7 mouse cellular contexts compared by ENCODE assay signal in genomic region chr16:35541661-35542420, GRCm38 (mm10). TPM values are rescaled to one million over a fixed set of nuclear protein-coding genes. Genes with fewer than 3 reads are reported as not detected.
A peak's percentile ranks its signal among the peaks of the same experiment; 100 is the strongest.
DNase-seq lines count a peak whose midpoint lies in the region; ATAC-seq lines count a peak whose summit lies in the region.

No protein-coding gene starts in this region.

- peak; percentile 66; the same call in 1 of the 2 replicates for ATAC-seq in lung, embryonic 16.5 days (ENCODE audit: low read depth)
- ATAC-seq in forebrain, embryonic 16.5 days = peak; percentile 49
- peak; percentile 50 for ATAC-seq in midbrain, embryonic 16.5 days

- H3K4me2 ChIP-seq in lung, embryonic 16.5 days (ENCODE audit: low read depth, low read length) = peak overlapping the region; percentile 97
- peak overlapping the region; percentile 94 for H3K4me2 ChIP-seq in forebrain, embryonic 16.5 days (ENCODE audit: low read length)
- H3K4me2 ChIP-seq in midbrain, embryonic 16.5 days (ENCODE audit: low read length) = peak overlapping the region; percentile 94

- DNase-seq in lung, postnatal 14 days = no peak
- peak; percentile 54 to 55 for DNase-seq in cerebellum, postnatal 14 days
- DNase-seq in kidney, postnatal 14 days = peak; percentile 26
- DNase-seq in c-Kit-positive CD71-positive TER-119-positive erythroid progenitor cells, embryonic 14.5 days (ENCODE audit: low spot score) = no peak

- no peak overlapping the region for H3K27ac ChIP-seq in lung, embryonic 16.5 days (ENCODE audit: low read length)
- peak overlapping the region; percentile 76 for H3K27ac ChIP-seq in forebrain, embryonic 16.5 days (ENCODE audit: low read length)
- peak overlapping the region; percentile 70 for H3K27ac ChIP-seq in midbrain, embryonic 16.5 days (ENCODE audit: low read length)

- H3K4me1 ChIP-seq in lung, embryonic 16.5 days (replicated peaks; ENCODE audit: control insufficient read depth, insufficient read depth, low read length) = peaks cover 17% of the 10 kb centered on the region; the same call in 1 of the 2 replicates
- peaks cover 26% of the 10 kb centered on the region for H3K4me1 ChIP-seq in forebrain, embryonic 16.5 days (replicated peaks; ENCODE audit: control insufficient read depth, insufficient read depth, low read length)
- peaks cover 7% of the 10 kb centered on the region; the same call in 1 of the 2 replicates for H3K4me1 ChIP-seq in midbrain, embryonic 16.5 days (ENCODE audit: control insufficient read depth, insufficient read depth, low read length)

- WGBS in lung, embryonic 16.5 days = under 1% methylated on average over 52 of the region's 54 CpGs
- WGBS in forebrain, embryonic 16.5 days = under 1% methylated on average over 53 of the region's 54 CpGs
- WGBS in midbrain, embryonic 16.5 days = under 1% methylated on average over 49 of the region's 54 CpGs

- H3K9me3 ChIP-seq in lung, embryonic 16.5 days (ENCODE audit: control insufficient read depth, low read length) = no peaks in the 10 kb centered on the region
- H3K9me3 ChIP-seq in forebrain, embryonic 16.5 days (ENCODE audit: control insufficient read depth, low read length) = no peaks in the 10 kb centered on the region
- H3K9me3 ChIP-seq in midbrain, embryonic 16.5 days (replicated peaks; ENCODE audit: control insufficient read depth, low read length, poor library complexity, severe bottlenecking) = no peaks in the 10 kb centered on the region

- H3K4me3 ChIP-seq in lung, embryonic 16.5 days (ENCODE audit: low read length) = peak overlapping the region; percentile 59
- H3K4me3 ChIP-seq in forebrain, embryonic 16.5 days (replicated peaks; ENCODE audit: low read length) = peak overlapping the region; percentile 83
- peak overlapping the region; percentile 82 for H3K4me3 ChIP-seq in midbrain, embryonic 16.5 days (ENCODE audit: low read depth, low read length)

- H3K36me3 ChIP-seq in lung, embryonic 16.5 days (ENCODE audit: control insufficient read depth, insufficient read depth, low read length) = no peaks in the 10 kb centered on the region
- H3K36me3 ChIP-seq in forebrain, embryonic 16.5 days (ENCODE audit: control insufficient read depth, insufficient read depth) = no peaks in the 10 kb centered on the region
- no peaks in the 10 kb centered on the region; the same call in 1 of the 2 replicates for H3K36me3 ChIP-seq in midbrain, embryonic 16.5 days (ENCODE audit: control insufficient read depth, insufficient read depth, low read length)

- H3K27me3 ChIP-seq in lung, embryonic 16.5 days (ENCODE audit: control insufficient read depth, insufficient read depth, low read depth, low read length) = peaks cover 56% of the 10 kb centered on the region
- no peaks in the 10 kb centered on the region for H3K27me3 ChIP-seq in forebrain, embryonic 16.5 days (replicated peaks; ENCODE audit: control insufficient read depth, insufficient read depth, low read length)
- H3K27me3 ChIP-seq in midbrain, embryonic 16.5 days (ENCODE audit: control insufficient read depth, insufficient read depth, low read depth, low read length) = peaks cover 5% of the 10 kb centered on the region

- peak overlapping the region; percentile 65 for H3K9ac ChIP-seq in lung, embryonic 16.5 days (ENCODE audit: low read length)
- H3K9ac ChIP-seq in forebrain, embryonic 16.5 days (replicated peaks; ENCODE audit: low read depth, low read length) = peak overlapping the region; percentile 91
- H3K9ac ChIP-seq in midbrain, embryonic 16.5 days (ENCODE audit: low read depth, low read length) = peak overlapping the region; percentile 85

RNA-seq across cellular contexts. Expression of gene Sema5b, which starts 0.9 kb away (rescaled TPM):
- 2.4 and 3.1 TPM in 2 replicates for polyA plus RNA-seq in lung, embryonic 16.5 days (2015; fragmentation: Nextera tagmentation; extraction: Ambion mirVana)
- polyA plus RNA-seq in forebrain, embryonic 16.5 days (2015; fragmentation: Nextera tagmentation; extraction: Ambion mirVana) = 22.3 and 30.1 TPM in 2 replicates
- polyA plus RNA-seq in midbrain, embryonic 16.5 days (2015; fragmentation: Nextera tagmentation; extraction: Ambion mirVana) = 17.5 and 18.0 TPM in 2 replicates

RNA-seq across cellular contexts. Expression of gene Pdia5, which starts 51.2 kb away (rescaled TPM):
- 39.0 and 40.3 TPM in 2 replicates for polyA plus RNA-seq in lung, embryonic 16.5 days (2015; fragmentation: Nextera tagmentation; extraction: Ambion mirVana)
- 9.8 and 10.4 TPM in 2 replicates for polyA plus RNA-seq in forebrain, embryonic 16.5 days (2015; fragmentation: Nextera tagmentation; extraction: Ambion mirVana)
- 12.0 and 14.4 TPM in 2 replicates for polyA plus RNA-seq in midbrain, embryonic 16.5 days (2015; fragmentation: Nextera tagmentation; extraction: Ambion mirVana)

Comparison
In these comparisons a context has a peak if more than half of its experiments do, and no peak if none do; other contexts are left out.
1. DNase-seq: peak in cerebellum, postnatal 14 days (2 of 2) and kidney, postnatal 14 days (single experiment); none in lung, postnatal 14 days (single experiment) and c-Kit-positive CD71-positive TER-119-positive erythroid progenitor cells, embryonic 14.5 days (single experiment).
2. Peak in every context shown above with its lines, with median percentiles within 50 percentile points of each other: ATAC-seq, H3K4me2 ChIP-seq, H3K4me3 ChIP-seq and H3K9ac ChIP-seq.